Mouse (Mus musculus): ENCODE results near the gene Dnajb12. TPM values are rescaled to one million over a fixed set of nuclear protein-coding genes. Genes with fewer than 3 reads are reported as not detected.

Gene Dnajb12
- total and polyA plus RNA-seq, 3 experiments: 32.9 to 45.4 (median 36.8) TPM

- DNase-seq: peak in 1 of 2 experiments; percentile 53
- Histone ChIP-seq H3K4me3 (no peak overlapping the region), H3K36me3 (ENCODE audit: control insufficient read depth, insufficient read depth, low read length) (no peaks in the 10 kb centered on the region; the same call in 1 of the 2 replicates), H3K4me1 (ENCODE audit: control insufficient read depth, insufficient read depth, low read length) (peaks cover 34% of the 10 kb centered on the region), H3K79me2 (replicated peaks; ENCODE audit: control insufficient read depth, insufficient read depth, low read length) (no peaks in the 10 kb centered on the region), H3K9ac (ENCODE audit: low read depth, low read length) (peak overlapping the region; percentile 13), H3K27ac (peak overlapping the region; percentile 66), H3K27me3 (ENCODE audit: control insufficient read depth, insufficient read depth, low read length) (no peaks in the 10 kb centered on the region)
- 54% methylated on average over 6 of the region's 6 CpGs for WGBS
- no peak for TF ChIP-seq EP300 (IDR thresholded peaks at IDR 0.05; ENCODE audit: insufficient read depth, low read depth, low read length)
- TF ChIP-seq CTCF (IDR thresholded peaks at IDR 0.05): no peak
- no peak for TF ChIP-seq POLR2A (IDR thresholded peaks at IDR 0.05; ENCODE audit: insufficient read depth, low read depth, low read length)
- intact Hi-C loops (cut with DNase I): no loop called here
These were observed 31.7 kb downstream of the Dnajb12 start for GRCm38 (mm10) chr10:59911091-59911490.

GRCm38 (mm10) chr10:59911561-59912198 is 32.3 kb downstream of the Dnajb12 start:
- WGBS: 36% methylated on average over 25 of the region's 25 CpGs
- Histone ChIP-seq H3K9ac (ENCODE audit: low read depth, low read length) (peak overlapping the region; percentile 13), H3K27me3 (ENCODE audit: control insufficient read depth, insufficient read depth, low read length) (no peaks in the 10 kb centered on the region), H3K4me1 (ENCODE audit: control insufficient read depth, insufficient read depth, low read length) (peaks cover 34% of the 10 kb centered on the region), H3K36me3 (ENCODE audit: control insufficient read depth, insufficient read depth, low read length) (no peaks in the 10 kb centered on the region; the same call in 1 of the 2 replicates), H3K27ac (peak overlapping the region; percentile 66), H3K79me2 (replicated peaks; ENCODE audit: control insufficient read depth, insufficient read depth, low read length) (no peaks in the 10 kb centered on the region), H3K4me3 (no peak overlapping the region)
- TF ChIP-seq EP300 (IDR thresholded peaks at IDR 0.05; ENCODE audit: insufficient read depth, low read depth, low read length): peak; percentile 89; the same call in 1 of the 2 replicates
- TF ChIP-seq POLR2A (IDR thresholded peaks at IDR 0.05; ENCODE audit: insufficient read depth, low read depth, low read length): peak; percentile 51; the same call in 1 of the 2 replicates
- no peak for TF ChIP-seq CTCF (IDR thresholded peaks at IDR 0.05)
- DNase-seq: peak; percentile 72 to 76
- intact Hi-C loops (cut with DNase I): no loop called here

- H3K27me3 ChIP-seq (ENCODE audit: control insufficient read depth, insufficient read depth, low read length): no peaks in the 10 kb centered on the region
- intact Hi-C loops (cut with DNase I): no loop called here
- H3K4me3 ChIP-seq: no peak overlapping the region
- WGBS: 66% methylated on average over 8 of the region's 8 CpGs
- H3K27ac ChIP-seq: peak overlapping the region; percentile 81
- no peak for TF ChIP-seq POLR2A (IDR thresholded peaks at IDR 0.05; ENCODE audit: insufficient read depth, low read depth, low read length)
- no peak for TF ChIP-seq CTCF (IDR thresholded peaks at IDR 0.05)
- TF ChIP-seq EP300 (IDR thresholded peaks at IDR 0.05; ENCODE audit: insufficient read depth, low read depth, low read length): no peak
- DNase-seq: peak; percentile 48 to 49
- H3K4me1 ChIP-seq (ENCODE audit: control insufficient read depth, insufficient read depth, low read length): peaks cover 26% of the 10 kb centered on the region
- H3K9ac ChIP-seq (ENCODE audit: low read depth, low read length): no peak overlapping the region
- H3K79me2 ChIP-seq (replicated peaks; ENCODE audit: control insufficient read depth, insufficient read depth, low read length): no peaks in the 10 kb centered on the region
- H3K36me3 ChIP-seq (ENCODE audit: control insufficient read depth, insufficient read depth, low read length): no peaks in the 10 kb centered on the region
These were observed 36.0 kb downstream of the Dnajb12 start for GRCm38 (mm10) chr10:59915196-59915962.

- 4% methylated on average over 4 of the region's 4 CpGs for WGBS
- DNase-seq: peak; percentile 75 to 89
- peaks cover 26% of the 10 kb centered on the region for H3K4me1 ChIP-seq (ENCODE audit: control insufficient read depth, insufficient read depth, low read length)
- intact Hi-C loops (cut with DNase I): loop anchor here (2.0 kb wide), 1 partner anchor 33 kb away; no protein-coding TSS in a partner anchor
- no peaks in the 10 kb centered on the region for H3K36me3 ChIP-seq (ENCODE audit: control insufficient read depth, insufficient read depth, low read length)
- H3K79me2 ChIP-seq (replicated peaks; ENCODE audit: control insufficient read depth, insufficient read depth, low read length): no peaks in the 10 kb centered on the region
- no peaks in the 10 kb centered on the region for H3K27me3 ChIP-seq (ENCODE audit: control insufficient read depth, insufficient read depth, low read length)
- TF ChIP-seq POLR2A (IDR thresholded peaks at IDR 0.05; ENCODE audit: insufficient read depth, low read depth, low read length) (no peak), CTCF (IDR thresholded peaks at IDR 0.05) (peak; percentile 42), EP300 (IDR thresholded peaks at IDR 0.05; ENCODE audit: insufficient read depth, low read depth, low read length) (peak; percentile 88)
- peak overlapping the region; percentile 29 for H3K4me3 ChIP-seq
- peak overlapping the region; percentile 48 for H3K9ac ChIP-seq (ENCODE audit: low read depth, low read length)
- peak overlapping the region; percentile 81 for H3K27ac ChIP-seq
These were observed 36.8 kb downstream of the Dnajb12 start for GRCm38 (mm10) chr10:59916159-59916558.

GRCm38 (mm10) chr10:59916649-59917048 is 37.3 kb downstream of the Dnajb12 start:
- TF ChIP-seq CTCF (IDR thresholded peaks at IDR 0.05) (no peak), POLR2A (IDR thresholded peaks at IDR 0.05; ENCODE audit: insufficient read depth, low read depth, low read length) (no peak; the same call in 1 of the 2 replicates), EP300 (IDR thresholded peaks at IDR 0.05; ENCODE audit: insufficient read depth, low read depth, low read length) (no peak)
- peaks cover 29% of the 10 kb centered on the region for H3K4me1 ChIP-seq (ENCODE audit: control insufficient read depth, insufficient read depth, low read length)
- 3% methylated on average over 10 of the region's 10 CpGs for WGBS
- H3K36me3 ChIP-seq (ENCODE audit: control insufficient read depth, insufficient read depth, low read length): no peaks in the 10 kb centered on the region
- no peaks in the 10 kb centered on the region for H3K79me2 ChIP-seq (replicated peaks; ENCODE audit: control insufficient read depth, insufficient read depth, low read length)
- intact Hi-C loops (cut with DNase I): loop anchor here (2.0 kb wide), 1 partner anchor 32 kb away; no protein-coding TSS in a partner anchor
- peak overlapping the region; percentile 81 for H3K27ac ChIP-seq
- peak overlapping the region; percentile 48 for H3K9ac ChIP-seq (ENCODE audit: low read depth, low read length)
- peak in 1 of 2 experiments; percentile 50 for DNase-seq
- no peaks in the 10 kb centered on the region for H3K27me3 ChIP-seq (ENCODE audit: control insufficient read depth, insufficient read depth, low read length)
- H3K4me3 ChIP-seq: peak overlapping the region; percentile 29

Measured in heart, adult 2 months (tissue).